Mouse (Mus musculus): Measurements from ENCODE around the gene Pygb. TPM values are rescaled to one million over a fixed set of nuclear protein-coding genes. Genes with fewer than 3 reads are reported as not detected.
A peak's percentile ranks its signal among the peaks of the same experiment; 100 is the strongest.

The Pygb gene
- polyA plus RNA-seq, 1 experiment from 2014 or later, result 102 TPM

DNA sequence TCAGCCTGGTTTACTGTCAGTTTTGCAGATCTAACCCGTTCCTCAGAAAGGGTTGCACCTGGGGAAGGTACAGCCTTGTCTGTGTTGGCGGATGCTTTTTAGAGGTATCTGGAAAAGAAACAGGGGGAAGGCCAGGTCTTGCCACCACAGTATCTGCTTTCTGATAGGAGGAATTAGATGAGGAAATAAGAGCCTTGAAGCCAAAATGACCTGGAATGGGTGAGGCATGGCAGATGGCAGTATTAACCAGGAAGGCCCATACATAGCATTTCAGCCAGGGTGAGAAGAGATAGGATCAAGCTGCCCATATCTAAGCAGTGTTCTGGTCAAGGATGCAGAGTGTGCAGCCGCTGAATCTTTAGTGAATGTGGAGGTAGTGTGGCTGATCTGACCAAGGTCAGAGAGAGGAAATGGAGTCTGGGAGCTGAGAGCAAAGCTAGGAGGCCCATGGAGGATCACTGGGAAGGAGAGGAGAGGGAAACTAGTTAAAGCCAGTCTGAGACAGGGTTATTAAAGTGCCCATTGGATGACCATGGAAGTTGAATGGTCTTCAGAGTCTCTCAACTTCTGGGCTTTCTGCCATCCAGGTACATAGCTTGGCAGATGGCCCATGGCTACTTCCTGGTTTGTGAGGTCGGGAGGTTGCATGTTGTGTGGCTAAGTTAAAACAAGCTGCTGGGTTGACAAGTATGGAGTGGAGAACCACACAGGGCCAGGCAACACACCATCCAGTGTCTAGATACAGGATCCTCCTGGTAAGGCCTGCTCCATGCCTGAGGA is 20.3 kb upstream of the Pygb start:
- no peak overlapping the region for H3K27ac ChIP-seq

DNA sequence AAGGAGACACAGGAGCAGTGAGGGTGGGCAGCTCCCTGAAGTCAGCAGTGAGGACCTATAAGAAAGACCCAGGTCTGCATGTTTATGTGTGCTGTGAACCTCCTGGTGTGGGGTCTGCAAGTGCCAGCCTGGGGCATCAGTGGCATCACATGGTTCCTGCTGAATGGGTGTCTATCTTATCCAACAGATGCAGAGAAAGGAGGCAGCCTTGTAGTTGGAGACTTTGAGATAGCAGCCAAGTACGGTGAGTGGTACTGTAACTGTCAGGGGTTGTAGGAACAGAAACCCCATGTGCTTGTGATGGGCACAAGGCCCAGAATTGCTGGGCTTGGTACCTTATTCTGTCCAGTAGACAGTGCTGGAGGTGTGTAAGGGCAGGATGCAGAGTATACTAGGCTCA is 17.9 kb upstream of the Pygb start:
- H3K36me3 ChIP-seq, result peaks cover 27% of the 10 kb centered on the region
- H3K9me3 ChIP-seq, result no peaks in the 10 kb centered on the region
- H3K4me3 ChIP-seq, result no peak overlapping the region
- H3K27ac ChIP-seq, result no peak overlapping the region
- peaks cover 39% of the 10 kb centered on the region for H3K4me1 ChIP-seq
- no peak overlapping the region for H3K4me2 ChIP-seq
- no peaks in the 10 kb centered on the region for H3K27me3 ChIP-seq
- no peak overlapping the region for H3K9ac ChIP-seq
- WGBS, result 91% methylated on average over 1 of the region's 1 CpGs
- no peak for ATAC-seq (ENCODE audit: insufficient number of reproducible peaks, low FRiP score, low TSS enrichment, low read depth)

More for the DNA sequence above, 20.3 kb upstream of the Pygb start:
- H3K36me3 ChIP-seq, result peaks cover 39% of the 10 kb centered on the region
- H3K9me3 ChIP-seq, result no peaks in the 10 kb centered on the region
- no peak overlapping the region for H3K9ac ChIP-seq
- no peak overlapping the region for H3K4me3 ChIP-seq
- whole genome bisulfite sequencing, result 78% methylated on average over 4 of the region's 4 CpGs
- no peaks in the 10 kb centered on the region for H3K27me3 ChIP-seq
- ATAC-seq (ENCODE audit: insufficient number of reproducible peaks, low FRiP score, low TSS enrichment, low read depth), result no peak
- peaks cover 26% of the 10 kb centered on the region for H3K4me1 ChIP-seq
- H3K4me2 ChIP-seq, result no peak overlapping the region

DNA sequence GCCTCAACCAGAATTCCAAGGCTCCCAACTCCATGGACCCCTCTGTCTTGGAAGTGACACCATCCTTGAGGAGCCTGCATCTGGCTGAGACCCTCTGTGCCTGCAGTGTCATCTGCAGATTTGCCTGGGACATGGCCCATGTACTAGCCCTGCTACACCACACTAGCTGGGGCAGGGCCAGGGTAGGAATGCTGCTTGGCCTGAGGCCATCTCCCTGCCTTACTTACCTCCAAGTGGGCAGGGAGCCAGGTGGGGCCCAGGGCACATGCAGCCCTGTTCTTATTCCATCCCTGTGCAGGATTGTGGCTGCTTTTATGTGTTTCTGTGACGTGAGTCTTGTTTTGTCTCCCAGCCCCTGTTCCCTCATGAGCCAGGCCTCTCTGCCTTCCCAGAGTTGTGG is 15.8 kb upstream of the Pygb start:
- no peak overlapping the region for H3K4me3 ChIP-seq
- peak overlapping the region; percentile 85 for H3K27ac ChIP-seq
- H3K27me3 ChIP-seq, result no peaks in the 10 kb centered on the region
- H3K4me1 ChIP-seq, result peaks cover 41% of the 10 kb centered on the region
- 21% methylated on average over 1 of the region's 1 CpGs for WGBS
- H3K36me3 ChIP-seq, result peaks cover 27% of the 10 kb centered on the region
- H3K9ac ChIP-seq, result no peak overlapping the region
- H3K4me2 ChIP-seq, result 0 out of 2 replicates have a peak overlapping the region, but pooled peaks have one; percentile 10
- H3K9me3 ChIP-seq, result no peaks in the 10 kb centered on the region
- ATAC-seq (ENCODE audit: insufficient number of reproducible peaks, low FRiP score, low TSS enrichment, low read depth), result peak; percentile 68

DNA sequence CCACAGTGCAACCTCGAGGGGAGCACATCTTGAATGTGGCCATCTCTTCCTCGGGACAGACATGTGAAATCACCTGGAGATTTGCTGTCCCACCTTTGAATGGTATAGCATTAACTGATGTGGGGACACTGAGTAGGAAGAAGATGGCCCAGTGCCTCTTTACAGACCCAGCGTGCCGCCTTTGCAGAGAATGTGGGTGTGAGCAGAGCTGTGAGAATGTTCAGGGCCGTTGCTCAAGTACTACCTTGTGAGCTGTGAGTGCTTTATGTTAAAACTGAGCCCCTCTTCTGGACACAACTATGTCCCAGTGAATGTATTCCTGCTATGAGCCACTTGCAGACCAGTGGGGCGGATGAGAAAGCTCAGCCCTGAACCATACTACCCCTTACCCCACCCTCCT is 15.4 kb upstream of the Pygb start:
- Histone ChIP-seq H3K4me2 (0 out of 2 replicates have a peak overlapping the region, but pooled peaks have one; percentile 10), H3K4me1 (peaks cover 45% of the 10 kb centered on the region), H3K36me3 (peaks cover 27% of the 10 kb centered on the region), H3K4me3 (no peak overlapping the region), H3K27me3 (no peaks in the 10 kb centered on the region), H3K9ac (no peak overlapping the region), H3K9me3 (no peaks in the 10 kb centered on the region), H3K27ac (peak overlapping the region; percentile 85)
- 44% methylated on average over 6 of the region's 6 CpGs for WGBS
- no peak for ATAC-seq (ENCODE audit: insufficient number of reproducible peaks, low FRiP score, low TSS enrichment, low read depth)

DNA sequence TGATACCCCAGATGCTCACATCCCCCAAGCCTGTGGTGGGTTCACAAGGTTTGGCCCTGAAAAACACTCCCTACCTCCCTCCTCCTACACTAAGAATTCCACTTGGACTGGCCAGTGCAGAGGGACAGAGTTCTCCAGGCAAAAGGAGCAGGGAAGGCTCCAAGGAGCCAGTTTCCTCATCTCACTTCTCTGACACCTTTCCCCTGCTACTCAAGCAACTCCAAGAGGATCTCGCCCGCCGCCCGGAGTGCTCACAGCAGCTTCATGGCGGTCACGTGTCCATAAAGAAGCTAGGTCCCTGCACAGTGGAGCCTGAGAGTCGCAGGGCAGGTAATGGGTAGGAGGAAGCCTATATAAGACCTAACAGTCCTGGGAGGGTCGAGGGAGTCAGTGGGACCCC is 14.5 kb upstream of the Pygb start:
- ATAC-seq (ENCODE audit: insufficient number of reproducible peaks, low FRiP score, low TSS enrichment, low read depth), result no peak

DNA sequence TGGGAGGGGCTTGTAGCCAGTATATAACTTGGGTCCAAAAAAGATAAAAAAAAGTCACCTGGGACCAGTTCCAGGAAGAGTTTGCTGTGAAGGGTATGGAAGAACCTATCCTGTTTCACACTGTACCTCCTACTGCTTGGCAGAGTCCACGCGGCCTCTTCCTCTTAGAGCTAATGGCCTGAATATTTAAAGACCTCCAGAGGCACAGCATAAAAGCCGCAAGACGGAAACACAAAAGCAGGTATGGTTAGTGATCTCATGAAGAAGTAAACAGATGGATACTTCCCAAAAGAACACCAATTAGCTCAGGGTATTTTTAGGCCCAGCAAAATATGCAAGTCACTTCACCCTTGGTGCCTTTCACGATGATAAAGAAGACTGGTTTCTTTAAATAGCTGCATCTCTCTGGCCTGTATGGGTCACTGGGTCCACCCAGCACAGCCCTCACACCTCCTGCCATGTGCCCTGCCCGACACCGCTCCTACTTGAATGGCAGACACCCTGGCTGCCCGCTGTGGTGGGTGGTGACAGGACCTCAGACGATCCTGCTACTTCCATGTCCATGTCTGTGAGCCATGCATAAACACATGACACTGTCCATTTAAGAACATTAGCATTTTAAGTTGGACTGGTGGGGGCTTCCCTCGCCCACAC is 13.9 kb upstream of the Pygb start:
- Histone ChIP-seq H3K9me3 (no peaks in the 10 kb centered on the region), H3K36me3 (peaks cover 18% of the 10 kb centered on the region), H3K4me2 (no peak overlapping the region), H3K4me3 (no peak overlapping the region), H3K27me3 (no peaks in the 10 kb centered on the region), H3K27ac (no peak overlapping the region; the same call in 1 of the 2 replicates), H3K9ac (no peak overlapping the region), H3K4me1 (peaks cover 47% of the 10 kb centered on the region)
- 66% methylated on average over 10 of the region's 10 CpGs for WGBS
- ATAC-seq (ENCODE audit: insufficient number of reproducible peaks, low FRiP score, low TSS enrichment, low read depth), result no peak

More for the DNA sequence above, 14.5 kb upstream of the Pygb start:
- Histone ChIP-seq H3K4me1 (peaks cover 47% of the 10 kb centered on the region), H3K27me3 (no peaks in the 10 kb centered on the region), H3K27ac (peak overlapping the region; percentile 85), H3K4me3 (no peak overlapping the region), H3K36me3 (peaks cover 23% of the 10 kb centered on the region), H3K4me2 (no peak overlapping the region), H3K9me3 (no peaks in the 10 kb centered on the region), H3K9ac (no peak overlapping the region)
- 77% methylated on average over 8 of the region's 8 CpGs for WGBS

DNA sequence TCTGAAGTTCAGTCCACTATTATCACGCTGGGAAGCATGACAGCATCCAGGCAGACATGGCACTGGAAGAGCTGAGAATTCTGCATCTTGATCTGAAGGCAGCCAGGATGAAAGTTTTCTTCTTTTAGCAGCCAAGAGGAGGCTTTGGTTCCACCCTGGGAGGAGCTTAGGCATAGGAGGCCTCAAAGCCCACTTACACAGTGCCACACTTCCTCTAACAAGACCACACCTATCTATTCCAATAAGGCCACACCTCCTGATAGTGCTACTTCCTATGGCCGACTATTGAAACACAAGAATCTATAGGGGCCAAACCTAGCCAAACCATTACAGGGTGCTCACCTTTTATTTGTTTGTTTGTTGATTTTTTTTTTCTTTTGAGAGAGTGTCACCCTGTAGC is 3.7 kb upstream of the Pygb start:
- Histone ChIP-seq H3K27me3 (no peaks in the 10 kb centered on the region), H3K9ac (no peak overlapping the region), H3K36me3 (no peaks in the 10 kb centered on the region), H3K9me3 (no peaks in the 10 kb centered on the region), H3K27ac (no peak overlapping the region), H3K4me3 (no peak overlapping the region), H3K4me2 (no peak overlapping the region), H3K4me1 (peaks cover 10% of the 10 kb centered on the region)
- WGBS, result 78% methylated on average over 2 of the region's 2 CpGs
- ATAC-seq (ENCODE audit: insufficient number of reproducible peaks, low FRiP score, low TSS enrichment, low read depth), result no peak

DNA sequence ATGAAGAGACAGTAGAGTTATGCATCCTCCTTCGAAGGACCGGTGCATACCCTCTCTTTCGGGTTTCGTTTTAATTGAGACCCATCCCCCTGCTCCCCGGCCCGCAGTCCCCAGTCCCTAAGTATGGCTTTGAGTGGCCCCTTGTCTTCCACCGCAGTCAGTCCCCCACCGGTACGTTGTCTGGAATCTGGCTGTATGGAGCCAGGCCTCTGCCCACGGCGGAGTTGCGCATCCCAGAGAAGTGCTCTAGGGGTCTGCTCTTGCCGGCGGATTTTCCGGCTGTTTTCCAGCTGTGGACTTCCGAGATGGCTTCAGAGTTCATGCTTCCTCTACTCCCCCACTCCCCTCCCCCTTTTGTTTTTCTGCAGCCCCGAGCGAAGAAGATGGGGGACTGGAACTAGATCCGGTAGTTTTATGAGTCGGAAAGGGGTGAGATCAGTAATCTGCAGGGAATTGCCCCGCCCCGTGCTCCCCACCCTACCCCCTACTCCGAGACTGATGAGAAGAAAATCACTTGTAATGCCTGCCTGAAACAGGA is 768 bp downstream of the Pygb start:
- WGBS, result under 1% methylated on average over 23 of the region's 23 CpGs
- Histone ChIP-seq H3K9me3 (no peaks in the 10 kb centered on the region), H3K27ac (peak overlapping the region; percentile 88), H3K4me2 (peak overlapping the region; percentile 72), H3K4me1 (peaks cover 22% of the 10 kb centered on the region), H3K9ac (peak overlapping the region; percentile 50), H3K36me3 (peaks cover 6% of the 10 kb centered on the region; the same call in 1 of the 2 replicates), H3K27me3 (no peaks in the 10 kb centered on the region), H3K4me3 (peak overlapping the region; percentile 88)
- ATAC-seq (ENCODE audit: insufficient number of reproducible peaks, low FRiP score, low TSS enrichment, low read depth), result peak; percentile 44

DNA sequence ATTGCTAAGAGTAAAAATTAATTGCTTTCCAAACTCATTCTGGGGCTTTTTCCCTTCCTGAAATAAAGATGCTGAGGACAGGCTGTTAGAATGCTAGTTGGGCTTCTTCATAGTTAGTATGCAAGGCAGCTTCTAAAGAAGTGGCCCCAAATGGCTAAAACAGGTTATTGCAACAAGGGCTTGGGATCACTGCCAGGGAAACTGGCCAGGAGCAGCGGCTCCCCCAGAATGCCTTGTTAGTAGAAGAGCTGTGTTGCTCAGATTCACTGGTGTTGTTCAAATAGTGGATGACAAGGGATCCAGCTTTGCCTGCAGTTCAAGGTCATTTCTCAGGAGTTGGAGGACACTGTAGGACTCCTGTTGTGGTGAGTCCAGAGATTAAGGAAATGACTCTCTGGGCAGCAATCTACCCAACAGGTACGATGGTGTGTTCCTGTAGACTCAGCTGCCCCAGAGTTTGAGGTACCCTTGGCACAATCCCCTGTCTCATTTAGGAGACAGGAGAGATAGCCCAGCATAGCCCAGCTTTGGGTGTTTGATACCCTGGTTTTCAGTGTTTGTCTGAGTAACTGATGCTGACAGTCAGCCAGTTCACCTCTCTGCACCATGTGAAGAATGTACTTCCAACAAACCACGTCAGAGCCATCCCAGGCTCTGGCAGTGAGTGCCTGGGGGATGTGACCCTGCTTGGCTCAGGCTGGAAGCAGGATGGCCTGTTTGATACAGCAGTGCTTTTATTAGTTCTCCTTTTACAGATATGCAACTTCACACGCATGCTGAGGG is 2.4 kb downstream of the Pygb start:
- WGBS, result 41% methylated on average over 4 of the region's 4 CpGs
- ATAC-seq (ENCODE audit: insufficient number of reproducible peaks, low FRiP score, low TSS enrichment, low read depth), result no peak
- H3K4me2 ChIP-seq, result peak overlapping the region; percentile 19; the same call in 1 of the 2 replicates
- peaks cover 9% of the 10 kb centered on the region; the same call in 1 of the 2 replicates for H3K36me3 ChIP-seq
- peak overlapping the region; percentile 8; the same call in 1 of the 2 replicates for H3K27ac ChIP-seq
- no peak overlapping the region for H3K9ac ChIP-seq
- H3K4me3 ChIP-seq, result peak overlapping the region; percentile 11
- peaks cover 22% of the 10 kb centered on the region for H3K4me1 ChIP-seq
- H3K27me3 ChIP-seq, result no peaks in the 10 kb centered on the region
- H3K9me3 ChIP-seq, result no peaks in the 10 kb centered on the region

DNA sequence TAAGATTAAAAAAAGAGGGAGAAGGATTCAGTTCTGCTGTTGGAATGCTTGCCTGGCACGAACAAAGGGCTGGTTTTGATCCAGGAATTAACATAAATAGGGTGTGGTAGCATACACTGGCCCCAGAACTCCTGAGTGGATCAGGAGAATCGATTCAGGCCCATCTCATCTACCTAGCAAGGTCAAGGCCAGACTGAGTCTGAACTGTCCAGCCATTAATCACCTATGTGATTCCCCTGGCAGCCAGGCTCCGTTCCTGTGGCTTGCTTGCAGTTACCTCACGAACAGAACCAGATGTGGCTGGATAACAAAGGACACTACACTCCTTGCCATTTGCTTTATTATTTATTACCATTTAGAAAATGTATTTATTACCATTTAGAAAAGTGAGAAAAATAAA is 6.8 kb downstream of the Pygb start:
- H3K4me3 ChIP-seq, result no peak overlapping the region
- peak overlapping the region; percentile 35; the same call in 1 of the 2 replicates for H3K27ac ChIP-seq
- no peaks in the 10 kb centered on the region for H3K27me3 ChIP-seq
- H3K4me2 ChIP-seq, result no peak overlapping the region
- peaks cover 11% of the 10 kb centered on the region for H3K4me1 ChIP-seq
- no peak overlapping the region for H3K9ac ChIP-seq
- no peak for ATAC-seq (ENCODE audit: insufficient number of reproducible peaks, low FRiP score, low TSS enrichment, low read depth)
- no peaks in the 10 kb centered on the region for H3K9me3 ChIP-seq
- H3K36me3 ChIP-seq, result peaks cover 38% of the 10 kb centered on the region
- 44% methylated on average over 4 of the region's 4 CpGs for WGBS

DNA sequence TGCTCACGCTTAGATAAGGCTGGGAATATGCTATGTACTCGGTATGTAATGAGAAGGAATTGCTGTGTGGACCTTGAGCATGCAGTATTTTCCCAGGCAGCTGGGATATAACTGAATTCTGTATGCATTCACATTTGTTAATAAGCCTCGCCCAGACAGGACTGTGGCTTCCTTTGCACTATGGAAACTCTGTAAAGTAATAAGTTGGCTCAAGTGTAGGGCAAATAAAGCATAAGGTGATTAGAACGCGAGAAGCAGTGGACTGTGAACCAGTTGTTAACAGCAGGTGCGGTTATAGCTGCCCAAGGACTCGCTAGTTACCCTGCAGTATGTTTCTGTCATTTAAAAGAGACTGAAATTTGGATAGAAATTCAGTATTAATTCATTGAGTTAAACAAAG is 11.5 kb downstream of the Pygb start:
- WGBS, result 78% methylated on average over 7 of the region's 7 CpGs
- Histone ChIP-seq H3K4me2 (no peak overlapping the region), H3K27ac (no peak overlapping the region), H3K4me3 (no peak overlapping the region), H3K4me1 (no peaks in the 10 kb centered on the region), H3K9ac (no peak overlapping the region), H3K27me3 (no peaks in the 10 kb centered on the region), H3K9me3 (no peaks in the 10 kb centered on the region), H3K36me3 (peaks cover 59% of the 10 kb centered on the region)
- no peak for ATAC-seq (ENCODE audit: insufficient number of reproducible peaks, low FRiP score, low TSS enrichment, low read depth)
